Comparison of ENCODE assay signal across 8 mouse cellular contexts in genomic region chr15:89498961-89499688, GRCm38 (mm10). TPM values are rescaled to one million over a fixed set of nuclear protein-coding genes. Genes with fewer than 3 reads are reported as not detected.
DNase-seq lines count a peak whose midpoint lies in the region; ATAC-seq lines count a peak whose summit lies in the region.

TSS of gene Shank3 (plus strand) at chr15:89499623.

- H3K4me2 ChIP-seq in kidney, embryonic 15.5 days = peak within 1 kb of the TSS; percentile 92
- H3K4me2 ChIP-seq in forebrain, embryonic 12.5 days = peak within 1 kb of the TSS; percentile 85
- H3K4me2 ChIP-seq in hindbrain, embryonic 11.5 days (replicated peaks; ENCODE audit: low read depth, low read length) = peak within 1 kb of the TSS; percentile 86
- peak within 1 kb of the TSS; percentile 94 for H3K4me2 ChIP-seq in liver, embryonic 12.5 days

- no peaks in the 10 kb centered on the region for H3K9me3 ChIP-seq in kidney, embryonic 15.5 days (replicated peaks)
- H3K9me3 ChIP-seq in forebrain, embryonic 12.5 days = no peaks in the 10 kb centered on the region
- no peaks in the 10 kb centered on the region for H3K9me3 ChIP-seq in hindbrain, embryonic 11.5 days (ENCODE audit: control insufficient read depth, low read length)
- H3K9me3 ChIP-seq in liver, embryonic 12.5 days (replicated peaks) = no peaks in the 10 kb centered on the region

- peak; percentile 40 for ATAC-seq in kidney, embryonic 15.5 days (replicated peaks; ENCODE audit: low FRiP score)
- ATAC-seq in forebrain, embryonic 12.5 days (ENCODE audit: low FRiP score) = peak; percentile 64
- ATAC-seq in hindbrain, embryonic 11.5 days (ENCODE audit: low FRiP score) = peak; percentile 66
- ATAC-seq in liver, embryonic 12.5 days = peak; percentile 11; the same call in 1 of the 2 replicates
- no peak for ATAC-seq in monocyte, adult 5-6 weeks (replicated peaks; ENCODE audit: insufficient number of reproducible peaks, low FRiP score, low TSS enrichment, poor library complexity, severe bottlenecking)

- H3K4me1 ChIP-seq in kidney, embryonic 15.5 days = peaks cover 31% of the 10 kb centered on the region
- peaks cover 44% of the 10 kb centered on the region for H3K4me1 ChIP-seq in forebrain, embryonic 12.5 days
- H3K4me1 ChIP-seq in hindbrain, embryonic 11.5 days (replicated peaks; ENCODE audit: control insufficient read depth, insufficient read depth, low read length) = peaks cover 4% of the 10 kb centered on the region; the same call in 1 of the 2 replicates
- peaks cover 38% of the 10 kb centered on the region for H3K4me1 ChIP-seq in liver, embryonic 12.5 days

- H3K4me3 ChIP-seq in kidney, embryonic 15.5 days (replicated peaks) = peak within 1 kb of the TSS; percentile 62
- peak within 1 kb of the TSS; percentile 71 for H3K4me3 ChIP-seq in forebrain, embryonic 12.5 days (replicated peaks)
- peak within 1 kb of the TSS; percentile 82 for H3K4me3 ChIP-seq in hindbrain, embryonic 11.5 days (ENCODE audit: low read depth, low read length)
- H3K4me3 ChIP-seq in liver, embryonic 12.5 days = peak within 1 kb of the TSS; percentile 68

- H3K27ac ChIP-seq in kidney, embryonic 15.5 days = peak within 1 kb of the TSS; percentile 64
- H3K27ac ChIP-seq in forebrain, embryonic 12.5 days = peak within 1 kb of the TSS; percentile 72
- H3K27ac ChIP-seq in hindbrain, embryonic 11.5 days (ENCODE audit: low read depth, low read length) = peak within 1 kb of the TSS; percentile 74
- peak within 1 kb of the TSS; percentile 40 for H3K27ac ChIP-seq in liver, embryonic 12.5 days

- H3K9ac ChIP-seq in kidney, embryonic 15.5 days = peak within 1 kb of the TSS; percentile 69
- H3K9ac ChIP-seq in forebrain, embryonic 12.5 days = peak within 1 kb of the TSS; percentile 73
- H3K9ac ChIP-seq in hindbrain, embryonic 11.5 days (ENCODE audit: low read depth, low read length) = peak within 1 kb of the TSS; percentile 79
- peak within 1 kb of the TSS; percentile 72 for H3K9ac ChIP-seq in liver, embryonic 12.5 days

- no peaks in the 10 kb centered on the region for H3K36me3 ChIP-seq in kidney, embryonic 15.5 days
- no peaks in the 10 kb centered on the region for H3K36me3 ChIP-seq in forebrain, embryonic 12.5 days (replicated peaks)
- no peaks in the 10 kb centered on the region for H3K36me3 ChIP-seq in hindbrain, embryonic 11.5 days (ENCODE audit: control insufficient read depth, insufficient read depth, low read length)
- H3K36me3 ChIP-seq in liver, embryonic 12.5 days = peaks cover 13% of the 10 kb centered on the region

- WGBS in kidney, embryonic 15.5 days = under 1% methylated on average over 40 of the region's 72 CpGs
- WGBS in forebrain, embryonic 12.5 days = under 1% methylated on average over 37 of the region's 72 CpGs
- WGBS in hindbrain, embryonic 11.5 days = under 1% methylated on average over 40 of the region's 72 CpGs
- under 1% methylated on average over 57 of the region's 72 CpGs for WGBS in liver, embryonic 12.5 days (ENCODE audit: insufficient replicate concordance)

- DNase-seq in kidney, adult 11 months = no peak
- no peak for DNase-seq in adrenal gland, adult 8-10 months
- peak; percentile 61 for DNase-seq in hindbrain, embryonic 11.5 days (ENCODE audit: low spot score)
- DNase-seq in right cerebral cortex, postnatal 4 days = peak; percentile 65

- peaks cover 43% of the 10 kb centered on the region for H3K27me3 ChIP-seq in kidney, embryonic 15.5 days
- peaks cover 56% of the 10 kb centered on the region for H3K27me3 ChIP-seq in forebrain, embryonic 12.5 days
- peaks cover 11% of the 10 kb centered on the region; the same call in 1 of the 2 replicates for H3K27me3 ChIP-seq in hindbrain, embryonic 11.5 days (ENCODE audit: control insufficient read depth, insufficient read depth, low read length)
- H3K27me3 ChIP-seq in liver, embryonic 12.5 days (replicated peaks) = peaks cover 53% of the 10 kb centered on the region

RNA-seq across cellular contexts. Expression of gene Shank3, which starts in this region (rescaled TPM):
- polyA plus RNA-seq in kidney, embryonic 15.5 days (2015; fragmentation: Nextera tagmentation; extraction: Ambion mirVana) = 1.8 and 2.2 TPM in 2 replicates
- total RNA-seq in adrenal gland, adult 8-10 months (2022) = 10 to 100 TPM; 29.1 to 61.2 (median 42.8) TPM
- 7.9 and 8.8 TPM in 2 replicates for polyA plus RNA-seq in forebrain, embryonic 12.5 days (2016; fragmentation: Nextera tagmentation; extraction: Ambion mirVana)
- 2.8 and 3.5 TPM in 2 replicates for polyA plus RNA-seq in hindbrain, embryonic 11.5 days (2014; fragmentation: Nextera tagmentation; extraction: Ambion mirVana)
- 0.81 and 1.4 TPM in 2 replicates for polyA plus RNA-seq in liver, embryonic 12.5 days (2016; fragmentation: Nextera tagmentation; extraction: Ambion mirVana)
- total RNA-seq in monocyte, adult 5-6 weeks (2017) = not detected in 3 replicates

Comparison
In these comparisons a context has a peak if more than half of its experiments do, and no peak if none do; other contexts are left out.
1. RNA of gene Shank3 (total RNA-seq): 29.1 to 61.2 TPM in adrenal gland, adult 8-10 months; not detected in monocyte, adult 5-6 weeks; every median in the first group is over 10 times any median in the second.
2. DNase-seq: peak in hindbrain, embryonic 11.5 days (single experiment) and right cerebral cortex, postnatal 4 days (single experiment); none in kidney, adult 11 months (single experiment) and adrenal gland, adult 8-10 months (single experiment).
3. Peak in every context shown above with its lines, with median percentiles within 50 percentile points of each other: H3K27ac ChIP-seq, H3K4me2 ChIP-seq, H3K4me3 ChIP-seq and H3K9ac ChIP-seq.